Mouse (Mus musculus): ENCODE measurements at regions not wholly inside any gene's neighbourhood (a gene's known extent, or its start where the extent isn't known, plus 50 kb on each side); places are given as distances from the start of the nearest gene placed in this dataset.

DNA sequence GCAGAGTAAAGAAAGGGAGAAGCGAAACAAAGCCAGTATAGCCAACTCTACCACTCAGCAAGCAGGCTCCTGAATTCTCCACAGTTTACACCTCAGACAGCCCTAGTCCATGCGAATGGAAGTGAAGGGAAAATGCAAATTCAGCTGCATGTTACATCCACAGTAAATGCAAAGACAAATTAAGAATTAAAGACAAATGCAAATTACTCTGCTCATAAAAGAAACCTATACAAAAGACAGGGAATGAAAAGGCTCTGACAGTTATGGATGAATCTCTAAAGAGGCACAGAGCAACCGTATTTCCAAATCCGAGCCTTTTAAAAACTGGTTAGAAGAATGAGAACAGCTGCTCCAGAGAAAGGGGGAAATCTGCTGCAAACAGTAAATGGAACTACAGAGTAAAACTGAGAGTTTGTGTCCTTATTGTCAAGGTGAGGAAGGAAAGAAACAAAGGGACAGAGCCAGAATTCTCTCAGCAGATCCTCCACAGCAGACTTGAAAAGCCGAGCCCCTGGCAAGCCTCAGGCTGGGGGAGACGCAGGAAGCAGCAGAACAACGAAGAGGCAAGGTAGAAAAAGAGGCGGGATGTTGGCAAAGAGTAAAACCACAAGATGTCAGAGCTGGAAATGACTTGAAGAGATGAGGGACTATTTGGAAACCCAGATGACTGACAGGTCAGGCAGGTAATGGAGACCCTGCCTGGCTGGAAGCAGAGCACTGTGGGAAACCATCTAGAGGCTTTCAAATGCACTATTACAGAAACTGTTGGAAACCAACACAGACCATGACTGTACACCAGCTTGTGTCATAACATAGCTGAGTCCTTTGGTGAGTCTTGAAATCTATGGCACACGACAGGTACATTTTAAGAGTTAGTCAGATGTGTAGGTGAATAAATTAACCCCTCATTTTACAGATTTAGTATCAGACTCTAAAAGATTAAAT, 184.5 kb upstream of the Acvr2a start:
- H3K4me3 ChIP-seq (ENCODE audit: low read length), result no peak overlapping the region
- H3K27me3 ChIP-seq (replicated peaks; ENCODE audit: control insufficient read depth, insufficient read depth, low read length), result no peaks in the 10 kb centered on the region; the same call in 1 of the 2 replicates
- WGBS, result 34% methylated on average over 9 of the region's 9 CpGs
- peak; percentile 67; the same call in 1 of the 2 replicates for ATAC-seq
- H3K36me3 ChIP-seq (ENCODE audit: control insufficient read depth, insufficient read depth, low read length), result no peaks in the 10 kb centered on the region
- no peaks in the 10 kb centered on the region for H3K9me3 ChIP-seq (ENCODE audit: control insufficient read depth, low read length)
- no peak overlapping the region for H3K9ac ChIP-seq (ENCODE audit: low read depth, low read length)
- H3K27ac ChIP-seq (ENCODE audit: low read depth, low read length), result no peak overlapping the region
- H3K4me2 ChIP-seq (ENCODE audit: low read length), result peak overlapping the region; percentile 19
- H3K4me1 ChIP-seq (ENCODE audit: control insufficient read depth, insufficient read depth, low read depth, low read length), result peaks cover 3% of the 10 kb centered on the region; the same call in 1 of the 2 replicates

DNA sequence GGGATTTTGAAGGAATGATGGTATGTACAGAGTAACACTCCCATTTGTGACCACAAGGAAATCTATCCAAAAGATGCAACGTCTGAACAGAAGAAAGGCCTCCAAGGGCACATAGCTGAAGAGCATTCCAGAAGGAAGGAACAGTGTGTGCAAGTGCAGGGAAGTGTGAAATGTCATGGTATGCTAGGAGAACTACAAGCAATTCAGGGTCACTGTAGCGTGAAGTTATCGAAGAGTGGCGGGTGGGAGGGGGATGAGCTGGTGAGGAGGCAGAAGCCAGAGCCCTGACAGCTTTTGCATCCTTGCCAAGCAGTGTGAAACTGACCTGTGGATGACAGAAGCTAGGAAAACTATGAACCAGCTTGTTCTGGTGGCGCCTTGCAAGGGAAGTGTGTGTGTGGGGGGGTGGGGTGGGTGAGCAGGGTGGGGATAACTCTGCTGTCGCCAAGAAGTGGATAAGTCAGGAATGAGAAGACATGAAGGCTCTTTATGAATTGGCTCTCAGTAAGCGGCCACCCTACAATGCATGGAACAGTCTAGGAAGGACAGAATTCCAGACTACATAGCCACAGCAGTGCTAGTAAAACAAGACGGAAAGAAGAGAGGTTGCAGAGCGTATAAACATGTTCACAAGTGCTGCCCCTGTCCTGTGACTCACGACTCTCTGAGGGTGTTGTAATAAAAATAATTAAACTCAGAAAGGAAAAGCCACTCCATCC, 179.3 kb upstream of the Acvr2a start:
- WGBS, result 38% methylated on average over 10 of the region's 10 CpGs

DNA sequence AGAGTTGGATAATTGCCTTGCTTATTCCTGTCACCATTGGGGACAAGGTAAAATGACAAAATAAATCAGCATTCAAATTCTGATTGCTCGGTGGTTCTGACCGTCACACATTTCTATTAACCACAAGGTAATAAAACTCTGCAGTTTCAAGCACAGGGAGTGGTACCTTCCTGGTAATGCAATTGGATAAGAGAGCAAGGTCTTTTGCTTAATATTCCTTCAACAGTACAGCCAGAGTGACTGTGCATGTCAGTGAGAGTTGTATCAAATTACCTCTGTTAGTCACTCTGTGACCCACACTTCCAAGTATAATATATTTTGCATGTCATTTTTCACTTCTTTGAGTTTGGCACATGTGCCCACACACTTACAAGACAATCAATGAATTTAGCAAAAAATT, 177.8 kb upstream of the Acvr2a start:
- ATAC-seq, result no peak
- 62% methylated on average over 2 of the region's 2 CpGs for WGBS
- H3K27ac ChIP-seq (ENCODE audit: low read depth, low read length), result no peak overlapping the region

More for the DNA sequence above, 179.3 kb upstream of the Acvr2a start:
- Histone ChIP-seq H3K4me3 (ENCODE audit: low read length) (no peak overlapping the region), H3K36me3 (ENCODE audit: control insufficient read depth, insufficient read depth, low read length) (no peaks in the 10 kb centered on the region), H3K27ac (ENCODE audit: low read depth, low read length) (no peak overlapping the region), H3K9me3 (ENCODE audit: control insufficient read depth, low read length) (no peaks in the 10 kb centered on the region), H3K4me1 (ENCODE audit: control insufficient read depth, insufficient read depth, low read depth, low read length) (peaks cover under 1% of the 10 kb centered on the region; the same call in 1 of the 2 replicates), H3K9ac (ENCODE audit: low read depth, low read length) (no peak overlapping the region), H3K27me3 (replicated peaks; ENCODE audit: control insufficient read depth, insufficient read depth, low read length) (no peaks in the 10 kb centered on the region; the same call in 1 of the 2 replicates), H3K4me2 (ENCODE audit: low read length) (no peak overlapping the region)
- ATAC-seq, result peak; percentile 80

DNA sequence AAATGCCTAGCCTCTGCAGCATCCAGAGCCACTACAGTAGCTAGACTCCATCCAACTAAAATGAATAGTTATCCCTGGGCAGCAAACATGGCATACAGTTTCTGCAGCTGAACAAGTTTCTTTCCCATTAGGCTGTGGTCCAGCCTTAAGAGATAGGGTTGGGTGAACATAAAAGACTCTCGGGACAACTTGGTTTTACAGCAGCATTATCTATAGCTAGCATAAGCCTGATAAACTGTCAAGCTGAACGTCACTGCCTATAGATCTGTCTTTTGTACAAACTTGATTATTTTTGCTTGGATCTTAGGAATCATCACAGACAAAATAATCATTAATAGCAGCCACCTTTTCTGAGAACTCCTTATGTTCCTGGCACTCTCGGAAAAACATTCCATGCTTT, 169.8 kb upstream of the Acvr2a start:
- Histone ChIP-seq H3K27me3 (replicated peaks; ENCODE audit: control insufficient read depth, insufficient read depth, low read length) (no peaks in the 10 kb centered on the region), H3K36me3 (ENCODE audit: control insufficient read depth, insufficient read depth, low read length) (no peaks in the 10 kb centered on the region), H3K9ac (ENCODE audit: low read depth, low read length) (no peak overlapping the region), H3K4me3 (ENCODE audit: low read length) (no peak overlapping the region), H3K27ac (ENCODE audit: low read depth, low read length) (no peak overlapping the region), H3K4me1 (ENCODE audit: control insufficient read depth, insufficient read depth, low read depth, low read length) (no peaks in the 10 kb centered on the region), H3K4me2 (ENCODE audit: low read length) (no peak overlapping the region), H3K9me3 (ENCODE audit: control insufficient read depth, low read length) (no peaks in the 10 kb centered on the region)
- WGBS, result 91% methylated on average over 3 of the region's 3 CpGs
- ATAC-seq, result no peak

More for the DNA sequence above, 177.8 kb upstream of the Acvr2a start:
- no peaks in the 10 kb centered on the region for H3K36me3 ChIP-seq (ENCODE audit: control insufficient read depth, insufficient read depth, low read length)
- H3K27me3 ChIP-seq (replicated peaks; ENCODE audit: control insufficient read depth, insufficient read depth, low read length), result no peaks in the 10 kb centered on the region; the same call in 1 of the 2 replicates
- no peaks in the 10 kb centered on the region for H3K4me1 ChIP-seq (ENCODE audit: control insufficient read depth, insufficient read depth, low read depth, low read length)
- no peak overlapping the region for H3K9ac ChIP-seq (ENCODE audit: low read depth, low read length)
- no peak overlapping the region for H3K4me2 ChIP-seq (ENCODE audit: low read length)
- no peak overlapping the region for H3K4me3 ChIP-seq (ENCODE audit: low read length)
- no peaks in the 10 kb centered on the region for H3K9me3 ChIP-seq (ENCODE audit: control insufficient read depth, low read length)

DNA sequence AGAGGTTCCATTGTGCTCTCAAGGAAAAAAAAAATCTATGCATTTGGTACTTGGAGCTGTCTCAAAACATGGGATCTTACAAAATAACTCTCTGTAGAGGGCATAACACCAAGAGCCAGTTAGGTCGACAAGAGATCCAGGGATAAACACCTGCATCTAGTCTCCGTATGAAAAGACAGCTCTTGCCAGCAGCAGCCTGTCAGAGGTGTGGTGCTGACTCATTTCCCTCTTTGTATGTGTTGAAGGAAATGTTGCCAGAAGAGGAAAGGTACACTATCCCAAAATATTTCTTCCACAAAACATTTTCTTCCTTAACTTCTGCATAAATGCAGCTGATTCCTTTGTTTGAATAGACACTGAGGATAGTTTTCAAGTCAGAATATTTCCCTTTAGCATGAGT, 163.6 kb upstream of the Acvr2a start:
- no peak overlapping the region for H3K9ac ChIP-seq (ENCODE audit: low read depth, low read length)
- no peak overlapping the region for H3K27ac ChIP-seq (ENCODE audit: low read depth, low read length)
- H3K4me1 ChIP-seq (ENCODE audit: control insufficient read depth, insufficient read depth, low read depth, low read length), result no peaks in the 10 kb centered on the region
- H3K4me3 ChIP-seq (ENCODE audit: low read length), result no peak overlapping the region
- H3K36me3 ChIP-seq (ENCODE audit: control insufficient read depth, insufficient read depth, low read length), result no peaks in the 10 kb centered on the region
- WGBS, result 71% methylated on average over 2 of the region's 2 CpGs
- no peak for ATAC-seq
- no peaks in the 10 kb centered on the region for H3K27me3 ChIP-seq (replicated peaks; ENCODE audit: control insufficient read depth, insufficient read depth, low read length)
- no peaks in the 10 kb centered on the region for H3K9me3 ChIP-seq (ENCODE audit: control insufficient read depth, low read length)
- H3K4me2 ChIP-seq (ENCODE audit: low read length), result no peak overlapping the region

DNA sequence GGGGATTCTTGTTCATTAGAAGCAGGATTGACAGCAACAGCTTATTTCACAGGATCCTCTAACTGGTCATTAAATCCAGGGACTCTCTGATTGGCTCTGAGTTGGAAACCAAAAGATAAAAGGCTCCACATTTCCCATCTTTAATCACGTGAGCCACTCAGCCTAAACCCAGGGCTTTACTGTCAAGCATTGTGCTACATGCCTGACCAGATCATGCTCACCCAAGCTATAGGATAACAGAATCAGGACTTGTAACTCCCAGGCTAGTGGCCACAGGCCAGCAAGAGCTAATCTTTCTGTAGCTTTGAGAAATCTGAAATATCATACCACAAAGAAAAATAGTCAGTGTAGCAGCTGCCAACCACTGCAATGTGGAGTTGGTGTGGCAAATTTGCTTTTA, 152.7 kb upstream of the Acvr2a start:
- no peaks in the 10 kb centered on the region for H3K9me3 ChIP-seq (ENCODE audit: control insufficient read depth, low read length)
- no peaks in the 10 kb centered on the region for H3K4me1 ChIP-seq (ENCODE audit: control insufficient read depth, insufficient read depth, low read depth, low read length)
- H3K27me3 ChIP-seq (replicated peaks; ENCODE audit: control insufficient read depth, insufficient read depth, low read length), result no peaks in the 10 kb centered on the region
- no peak overlapping the region for H3K4me3 ChIP-seq (ENCODE audit: low read length)
- 50% methylated on average over 1 of the region's 1 CpGs for WGBS
- ATAC-seq, result no peak
- H3K27ac ChIP-seq (ENCODE audit: low read depth, low read length), result no peak overlapping the region
- H3K36me3 ChIP-seq (ENCODE audit: control insufficient read depth, insufficient read depth, low read length), result no peaks in the 10 kb centered on the region
- H3K9ac ChIP-seq (ENCODE audit: low read depth, low read length), result no peak overlapping the region
- no peak overlapping the region for H3K4me2 ChIP-seq (ENCODE audit: low read length)

DNA sequence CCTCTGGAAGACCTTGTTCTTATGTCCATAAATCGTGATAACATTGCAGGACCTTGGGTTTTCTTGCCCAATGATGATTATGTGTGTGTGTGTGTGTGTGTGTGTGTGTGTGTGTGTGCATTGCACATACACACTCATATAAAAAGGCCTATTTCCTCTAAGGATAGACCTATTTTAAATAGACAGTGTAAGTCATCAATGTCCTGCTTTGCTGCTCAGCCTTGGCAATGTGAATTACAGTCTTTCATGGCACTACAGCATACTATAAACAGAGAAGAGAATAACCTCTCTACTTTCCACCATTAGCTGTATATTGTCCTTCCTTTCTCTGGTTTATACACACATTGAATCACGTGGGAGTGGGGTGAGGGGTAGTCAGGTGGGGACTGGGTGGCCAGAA, 148.8 kb upstream of the Acvr2a start:
- Histone ChIP-seq H3K27me3 (replicated peaks; ENCODE audit: control insufficient read depth, insufficient read depth, low read length) (no peaks in the 10 kb centered on the region), H3K36me3 (ENCODE audit: control insufficient read depth, insufficient read depth, low read length) (no peaks in the 10 kb centered on the region), H3K27ac (ENCODE audit: low read depth, low read length) (no peak overlapping the region), H3K4me3 (ENCODE audit: low read length) (no peak overlapping the region), H3K4me2 (ENCODE audit: low read length) (no peak overlapping the region), H3K9ac (ENCODE audit: low read depth, low read length) (no peak overlapping the region), H3K9me3 (ENCODE audit: control insufficient read depth, low read length) (no peaks in the 10 kb centered on the region), H3K4me1 (ENCODE audit: control insufficient read depth, insufficient read depth, low read depth, low read length) (no peaks in the 10 kb centered on the region)
- 73% methylated on average over 2 of the region's 2 CpGs for WGBS
- no peak for ATAC-seq

DNA sequence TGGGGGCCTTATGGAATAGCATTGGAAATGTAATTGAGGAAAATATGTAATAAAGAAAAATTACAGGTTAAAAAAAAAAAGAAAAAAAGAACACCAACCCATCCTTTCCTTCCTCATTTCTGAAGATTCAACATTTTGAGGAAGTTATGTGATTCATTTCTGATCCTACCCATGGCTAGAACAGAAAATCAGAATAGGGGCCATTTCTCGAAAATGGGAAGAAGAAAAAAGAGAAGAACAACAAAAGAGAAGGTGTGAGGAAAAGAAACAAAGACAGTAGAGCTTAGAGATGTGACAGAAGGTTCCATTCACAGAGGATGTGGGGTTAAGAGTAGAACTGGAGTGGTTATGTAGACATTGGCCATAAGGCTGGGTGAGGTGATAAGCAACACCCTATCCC, 124.8 kb upstream of the Acvr2a start:
- H3K36me3 ChIP-seq (ENCODE audit: control insufficient read depth, insufficient read depth, low read length), result no peaks in the 10 kb centered on the region
- no peaks in the 10 kb centered on the region for H3K27me3 ChIP-seq (replicated peaks; ENCODE audit: control insufficient read depth, insufficient read depth, low read length)
- H3K4me2 ChIP-seq (ENCODE audit: low read length), result no peak overlapping the region
- no peak overlapping the region for H3K9ac ChIP-seq (ENCODE audit: low read depth, low read length)
- no peak for ATAC-seq
- 72% methylated on average over 1 of the region's 1 CpGs for WGBS
- H3K4me3 ChIP-seq (ENCODE audit: low read length), result no peak overlapping the region
- H3K4me1 ChIP-seq (ENCODE audit: control insufficient read depth, insufficient read depth, low read depth, low read length), result no peaks in the 10 kb centered on the region
- H3K27ac ChIP-seq (ENCODE audit: low read depth, low read length), result no peak overlapping the region
- no peaks in the 10 kb centered on the region for H3K9me3 ChIP-seq (ENCODE audit: control insufficient read depth, low read length)

DNA sequence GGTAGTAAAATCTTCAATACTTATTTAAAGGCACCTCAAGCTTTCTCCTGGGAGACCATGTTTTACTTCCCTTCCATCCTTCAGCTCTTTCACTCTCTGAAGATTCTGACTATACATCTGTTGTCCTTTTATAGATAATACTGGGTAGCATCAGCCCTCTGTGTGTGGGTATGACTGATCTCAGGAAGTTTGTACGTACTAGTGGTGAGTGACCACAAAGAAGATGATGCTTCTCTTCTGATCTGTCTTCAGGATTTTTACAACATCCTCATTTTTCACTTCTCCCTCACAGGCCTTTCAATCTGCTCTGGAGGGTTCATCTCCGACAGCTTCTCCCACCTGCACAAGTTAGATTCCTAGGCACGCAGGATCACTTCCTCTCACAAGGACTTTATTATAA, 119.4 kb upstream of the Acvr2a start:
- H3K9me3 ChIP-seq (ENCODE audit: control insufficient read depth, low read length), result no peaks in the 10 kb centered on the region

More for the DNA sequence above, 119.4 kb upstream of the Acvr2a start:
- Histone ChIP-seq H3K27ac (ENCODE audit: low read depth, low read length) (no peak overlapping the region), H3K4me2 (ENCODE audit: low read length) (no peak overlapping the region), H3K9ac (ENCODE audit: low read depth, low read length) (no peak overlapping the region), H3K4me3 (ENCODE audit: low read length) (no peak overlapping the region), H3K4me1 (ENCODE audit: control insufficient read depth, insufficient read depth, low read depth, low read length) (no peaks in the 10 kb centered on the region), H3K27me3 (replicated peaks; ENCODE audit: control insufficient read depth, insufficient read depth, low read length) (no peaks in the 10 kb centered on the region), H3K36me3 (ENCODE audit: control insufficient read depth, insufficient read depth, low read length) (no peaks in the 10 kb centered on the region)
- no peak for ATAC-seq
- WGBS, result 92% methylated on average over 3 of the region's 3 CpGs

Data from hindbrain, embryonic 16.5 days (tissue).